Mouse (Mus musculus) induced T-regulatory cell, adult 2 months (primary cell): ENCODE measurements around the gene Prdm15.

ENCODE experiments used
- DNase-seq: peaks from one replicate; pipeline ENCODE4 v3.0.0-alpha.2; 2012; ENCODE audit warnings: low read depth

The Prdm15 gene

GRCm38 (mm10) chr16:97851741-97852319, at the start of gene Prdm15:
Gene Prdm15, minus strand, starts transcription at chr16:97851850.
- peak; percentile 88 for DNase-seq

- DNase-seq = no peak
Measured at GRCm38 (mm10) chr16:97897346-97898024, 45.8 kb upstream of the Prdm15 start.

- DNase-seq = no peak
Measured at GRCm38 (mm10) chr16:97887762-97888161, 36.1 kb upstream of the Prdm15 start.

GRCm38 (mm10) chr16:97883696-97884095, 32.0 kb upstream of the Prdm15 start:
- no peak for DNase-seq

- no peak for DNase-seq
Measured at GRCm38 (mm10) chr16:97882891-97883290, 31.2 kb upstream of the Prdm15 start.

GRCm38 (mm10) chr16:97879134-97879533, 27.5 kb upstream of the Prdm15 start:
- peak; percentile 79 for DNase-seq

GRCm38 (mm10) chr16:97877502-97877901, 25.9 kb upstream of the Prdm15 start:
- DNase-seq = no peak

GRCm38 (mm10) chr16:97875101-97875500, 23.5 kb upstream of the Prdm15 start:
- DNase-seq = no peak

GRCm38 (mm10) chr16:97874376-97874775, 22.7 kb upstream of the Prdm15 start:
- no peak for DNase-seq

GRCm38 (mm10) chr16:97872657-97873056, 21.0 kb upstream of the Prdm15 start:
- DNase-seq = no peak

GRCm38 (mm10) chr16:97869193-97870102, 17.8 kb upstream of the Prdm15 start:
- peak; percentile 47 for DNase-seq

GRCm38 (mm10) chr16:97863932-97864467, 12.3 kb upstream of the Prdm15 start:
- DNase-seq = no peak

- DNase-seq = no peak
Measured at GRCm38 (mm10) chr16:97856050-97856449, 4.4 kb upstream of the Prdm15 start.

GRCm38 (mm10) chr16:97851061-97851740, 449 bp downstream of the Prdm15 start:
- DNase-seq = peak; percentile 87

- DNase-seq = no peak
Measured at GRCm38 (mm10) chr16:97850667-97851060, 986 bp downstream of the Prdm15 start.

- no peak for DNase-seq
Measured at GRCm38 (mm10) chr16:97848832-97849231, 2.8 kb downstream of the Prdm15 start.

- no peak for DNase-seq
Measured at GRCm38 (mm10) chr16:97844967-97845937, 6.4 kb downstream of the Prdm15 start.

GRCm38 (mm10) chr16:97832154-97832553, 19.5 kb downstream of the Prdm15 start:
- DNase-seq = no peak

- DNase-seq = no peak
Measured at GRCm38 (mm10) chr16:97828207-97828606, 23.4 kb downstream of the Prdm15 start.

GRCm38 (mm10) chr16:97823311-97824007, 28.2 kb downstream of the Prdm15 start:
- DNase-seq = no peak
